Mouse (Mus musculus) mature B cell (primary cell): ENCODE results near the gene Clstn1.

Experiments
- in situ Hi-C: fragments of 300-500 bp; cut with MboI; formaldehyde crosslinking; loops from 2 replicates; pipeline ENCODE4 v1.14.3; 2019

Gene Clstn1

GRCm38 (mm10) chr4:149586044-149586782 is at the start of gene Clstn1:
Clstn1 (plus strand) TSS chr4:149586468.
- in situ Hi-C loops: no loop called here

- in situ Hi-C loops: no loop called here
Measured at GRCm38 (mm10) chr4:149539441-149539840, 46.8 kb upstream of the Clstn1 start.

DNA sequence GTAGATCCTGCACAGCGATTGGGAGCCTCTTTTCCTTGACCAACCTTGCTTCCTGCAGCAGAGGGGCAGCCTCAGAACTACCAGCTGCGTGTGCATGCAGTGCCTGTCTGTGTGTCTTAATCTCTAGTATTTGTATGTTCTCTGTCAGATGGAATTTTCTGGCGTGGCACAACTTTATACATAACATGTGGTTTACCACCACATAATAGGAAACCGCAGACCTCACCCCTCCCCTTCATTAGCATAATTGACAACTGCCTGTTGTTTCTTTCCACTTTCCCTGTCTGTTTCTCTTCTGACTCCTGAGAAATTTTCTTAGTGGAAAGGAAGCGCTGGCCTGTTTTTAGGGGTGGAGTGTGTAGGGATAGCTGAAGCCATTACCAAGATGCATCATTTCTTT is 44.3 kb upstream of the Clstn1 start:
- in situ Hi-C loops: no loop called here

DNA sequence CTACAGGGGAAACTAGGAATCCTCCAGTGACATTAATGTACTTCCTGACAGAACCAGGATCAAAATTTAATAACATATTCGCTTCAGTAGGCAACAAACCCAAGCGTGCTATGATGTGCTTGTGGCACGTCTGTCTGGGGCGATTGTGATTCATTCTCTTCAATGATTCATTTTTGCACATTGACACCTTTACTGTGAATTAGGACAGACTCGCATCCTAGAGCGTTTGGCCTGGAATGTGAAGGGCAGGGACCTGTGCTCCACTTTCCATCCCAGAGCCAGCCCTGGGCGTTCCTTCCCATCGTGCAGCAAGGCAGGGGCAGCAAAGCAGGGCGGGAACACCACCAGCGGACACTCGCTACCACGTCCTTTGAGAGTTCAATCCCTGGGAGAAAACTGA is 43.8 kb upstream of the Clstn1 start:
- in situ Hi-C loops: no loop called here

DNA sequence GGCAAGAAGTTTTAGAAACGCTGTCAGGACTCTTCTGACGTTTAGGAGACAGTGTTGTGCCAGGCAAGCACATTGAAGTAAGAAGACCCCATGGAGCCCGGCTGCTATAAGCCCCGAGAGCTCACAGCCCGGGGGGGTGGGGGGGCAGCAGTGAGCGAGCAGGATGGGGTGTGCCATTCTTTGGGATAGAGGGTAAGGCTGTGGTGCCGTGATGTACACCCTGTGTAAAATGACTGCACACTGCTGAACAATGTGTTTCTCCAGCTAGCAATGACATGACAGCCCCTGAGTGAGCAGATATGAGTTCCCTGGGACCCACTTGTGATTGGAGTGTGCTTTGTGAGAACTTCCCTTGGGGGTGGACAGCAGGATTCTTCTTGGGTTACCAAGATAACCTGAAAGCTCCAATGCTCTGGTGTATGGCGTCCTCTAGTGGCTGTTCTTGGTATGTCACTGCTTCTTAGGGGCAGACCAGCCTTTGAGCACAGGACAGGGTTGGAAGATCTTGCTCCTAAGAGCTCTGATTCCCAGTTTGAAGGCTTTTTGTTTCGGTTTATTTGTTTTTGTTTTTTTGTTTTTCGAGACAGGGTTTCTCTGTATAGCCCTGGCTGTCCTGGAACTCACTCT is 43.2 kb upstream of the Clstn1 start:
- in situ Hi-C loops: no loop called here

DNA sequence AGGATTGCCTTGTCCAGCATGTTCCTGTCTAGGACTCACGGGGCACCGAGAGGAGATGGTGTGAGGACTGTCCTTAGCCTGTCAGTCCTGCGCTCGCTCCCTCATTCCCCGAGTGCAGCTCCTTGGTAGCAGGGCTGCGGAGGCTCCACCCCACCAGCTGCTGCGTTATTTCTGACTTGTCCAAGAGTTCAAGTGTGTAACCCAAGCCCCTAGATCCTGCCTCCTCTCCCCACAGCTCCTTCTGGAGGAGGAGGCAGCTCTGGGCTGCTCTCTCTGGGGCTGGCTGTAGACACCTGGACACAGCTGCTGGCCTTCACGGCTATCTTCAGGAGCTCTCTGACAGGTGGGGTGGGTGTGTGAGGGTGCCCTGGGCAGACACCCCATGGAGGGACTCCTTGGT is 41.4 kb upstream of the Clstn1 start:
- in situ Hi-C loops: no loop called here

DNA sequence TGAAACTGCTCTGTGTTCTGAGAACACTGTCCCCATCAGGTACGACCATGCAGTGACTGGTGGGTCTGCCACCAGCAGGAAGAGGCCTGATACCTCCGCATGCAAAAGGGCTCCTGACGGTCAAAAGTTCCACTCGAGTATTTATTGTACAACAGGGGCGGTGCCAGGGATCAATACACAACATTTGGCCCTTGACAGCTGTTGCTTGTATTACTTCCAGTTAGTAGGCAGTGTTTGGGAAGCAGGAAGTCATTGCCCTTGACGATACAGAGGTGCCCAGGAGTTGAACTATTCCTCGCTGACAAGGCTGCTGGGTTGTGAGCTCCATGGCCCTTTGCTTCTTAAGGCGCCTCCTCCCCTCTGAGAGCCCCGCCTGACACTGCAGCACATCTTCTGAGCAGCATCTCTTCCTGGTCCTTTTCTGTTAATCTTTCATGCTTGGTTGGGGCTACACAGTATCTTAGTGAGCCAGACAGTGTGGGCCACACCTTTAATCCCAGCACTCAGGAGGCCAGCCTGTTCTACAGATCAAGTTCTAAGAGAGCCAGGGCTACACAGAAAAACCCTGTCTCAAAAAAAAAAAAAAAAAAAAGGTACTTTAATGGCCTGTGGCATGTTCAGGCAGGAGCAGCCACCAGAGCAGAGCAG is 39.3 kb upstream of the Clstn1 start:
- in situ Hi-C loops: no loop called here

GRCm38 (mm10) chr4:149547523-149547922 is 38.7 kb upstream of the Clstn1 start:
- in situ Hi-C loops: no loop called here

GRCm38 (mm10) chr4:149549221-149549925 is 36.9 kb upstream of the Clstn1 start:
- in situ Hi-C loops: no loop called here

- in situ Hi-C loops: no loop called here
Measured at GRCm38 (mm10) chr4:149550866-149551265, 35.4 kb upstream of the Clstn1 start.

DNA sequence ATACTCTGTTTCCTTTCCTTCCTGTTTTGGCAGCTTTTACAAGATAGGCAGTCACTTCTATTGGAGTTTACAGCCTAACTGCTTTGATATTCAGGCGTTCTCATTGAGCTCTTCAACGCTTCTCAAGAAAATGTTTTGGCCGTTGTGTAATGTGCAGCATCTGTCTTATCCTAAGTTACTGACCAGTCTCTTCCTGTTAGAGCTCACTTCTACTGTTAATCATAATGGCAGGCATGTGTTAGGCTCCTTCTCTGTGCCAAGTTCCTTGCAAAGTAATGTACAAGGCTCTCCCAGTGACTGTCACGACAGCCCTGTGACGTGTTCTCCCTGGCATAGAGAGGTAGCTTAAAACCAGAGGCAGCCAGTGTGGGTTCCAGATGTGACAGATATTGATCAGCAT is 34.6 kb upstream of the Clstn1 start:
- in situ Hi-C loops: no loop called here

- in situ Hi-C loops: no loop called here
Measured at GRCm38 (mm10) chr4:149553834-149554233, 32.4 kb upstream of the Clstn1 start.

GRCm38 (mm10) chr4:149556111-149556510 is 30.2 kb upstream of the Clstn1 start:
- in situ Hi-C loops: no loop called here

DNA sequence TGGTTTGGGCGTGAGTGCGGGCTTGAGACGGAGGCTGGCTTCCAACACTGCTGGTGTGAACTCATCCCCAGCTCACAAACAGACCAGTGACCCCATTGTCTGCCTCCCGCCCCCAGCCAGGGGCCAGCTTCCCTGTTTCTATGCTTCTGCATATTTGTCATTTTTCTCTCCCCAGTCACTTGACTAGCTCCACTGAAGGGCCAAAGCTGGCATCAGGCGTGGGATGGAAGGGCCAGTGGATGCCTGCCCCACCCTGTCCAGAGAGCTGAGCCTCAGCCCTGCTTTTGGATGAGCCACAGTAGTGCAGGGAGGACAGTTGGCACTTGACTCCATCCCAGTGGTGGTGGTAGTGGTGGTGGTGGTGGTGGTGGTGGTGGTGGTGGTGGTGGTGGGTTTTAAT is 28.4 kb upstream of the Clstn1 start:
- in situ Hi-C loops: no loop called here

GRCm38 (mm10) chr4:149558389-149558788 is 27.9 kb upstream of the Clstn1 start:
- in situ Hi-C loops: no loop called here

DNA sequence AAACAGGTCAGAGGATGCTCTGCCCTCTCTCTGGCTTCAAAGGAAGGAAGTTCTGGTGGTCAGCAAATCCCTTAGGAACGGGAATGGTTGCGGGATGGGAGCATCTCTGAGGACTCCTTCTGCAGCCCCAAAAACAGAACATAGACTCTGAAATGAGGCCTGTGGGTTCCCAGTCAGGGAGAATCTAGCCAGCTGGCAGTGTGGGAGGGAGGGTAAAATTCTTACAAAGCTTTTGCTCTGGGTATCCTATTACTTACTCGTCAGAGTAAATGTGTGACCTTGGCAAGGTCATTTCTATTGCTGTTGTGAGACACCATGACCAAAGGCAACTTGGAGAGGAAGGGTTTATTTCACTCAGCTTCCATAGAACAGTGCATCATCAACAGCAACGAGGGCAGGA is 24.9 kb upstream of the Clstn1 start:
- in situ Hi-C loops: no loop called here

DNA sequence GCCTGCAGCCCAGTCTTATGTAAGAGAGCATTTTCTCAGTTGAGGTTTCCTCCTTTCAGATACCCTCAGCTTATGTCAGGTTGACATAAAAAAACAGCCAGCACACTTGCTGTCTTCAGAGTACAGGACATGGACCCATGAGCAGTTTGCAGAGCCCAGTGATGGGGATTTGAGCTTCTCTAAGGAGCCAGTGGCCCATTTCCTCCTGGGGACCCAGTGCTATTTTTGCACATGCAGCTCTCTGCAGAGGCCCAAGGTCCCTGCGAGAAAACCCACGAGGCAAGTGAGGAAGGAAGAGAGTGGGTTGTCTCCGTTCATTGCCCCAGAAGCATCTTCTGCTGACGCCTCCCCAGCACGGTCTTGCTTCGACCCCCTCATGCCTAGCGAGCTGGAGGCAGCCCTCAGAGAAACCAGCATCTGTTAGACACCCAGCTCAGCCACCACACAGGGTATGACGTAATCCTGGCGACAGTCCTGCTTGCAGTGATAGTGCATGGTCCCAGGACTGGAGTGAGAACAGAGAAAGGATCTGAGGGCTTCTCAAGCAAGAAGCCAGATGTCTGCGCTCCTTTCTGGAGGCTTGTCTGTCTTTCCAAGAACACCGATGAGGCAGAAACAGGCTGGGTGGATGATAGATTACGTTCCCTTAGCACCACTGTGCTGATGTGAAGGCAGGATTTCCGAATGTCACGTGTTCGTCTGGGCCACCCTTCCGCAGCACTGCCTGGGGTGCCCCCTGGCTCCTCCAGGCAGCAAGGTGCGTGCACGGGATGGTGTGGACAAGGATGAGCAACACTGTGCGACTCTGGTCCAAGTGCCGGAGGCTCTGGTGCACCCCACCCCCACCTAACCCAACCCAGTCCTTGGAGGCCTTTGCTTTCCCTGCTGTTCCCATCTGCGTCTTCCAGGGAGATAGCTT is 24.0 kb upstream of the Clstn1 start:
- in situ Hi-C loops: no loop called here

DNA sequence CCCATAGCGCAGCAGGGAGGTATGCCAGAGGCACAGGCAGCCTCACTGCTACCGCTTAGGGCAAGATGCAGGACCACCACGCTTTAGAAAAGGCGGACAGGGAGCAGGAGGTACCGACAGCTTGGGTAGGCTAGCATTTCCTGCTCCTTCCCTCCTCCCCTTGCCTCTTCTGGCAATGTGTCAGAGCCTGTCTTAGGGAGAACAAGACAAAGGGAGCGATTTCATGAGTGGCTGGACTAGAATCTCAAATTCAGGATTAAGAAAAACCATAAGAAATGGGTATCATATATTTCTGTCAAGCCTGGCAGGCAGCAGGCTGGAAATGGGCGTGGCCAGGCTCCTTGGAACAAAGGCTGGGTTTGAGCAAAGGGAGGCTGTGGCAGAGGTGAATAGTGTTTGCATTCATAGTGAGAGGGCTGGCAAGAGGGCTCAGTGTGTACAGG is 23.3 kb upstream of the Clstn1 start:
- in situ Hi-C loops: no loop called here

DNA sequence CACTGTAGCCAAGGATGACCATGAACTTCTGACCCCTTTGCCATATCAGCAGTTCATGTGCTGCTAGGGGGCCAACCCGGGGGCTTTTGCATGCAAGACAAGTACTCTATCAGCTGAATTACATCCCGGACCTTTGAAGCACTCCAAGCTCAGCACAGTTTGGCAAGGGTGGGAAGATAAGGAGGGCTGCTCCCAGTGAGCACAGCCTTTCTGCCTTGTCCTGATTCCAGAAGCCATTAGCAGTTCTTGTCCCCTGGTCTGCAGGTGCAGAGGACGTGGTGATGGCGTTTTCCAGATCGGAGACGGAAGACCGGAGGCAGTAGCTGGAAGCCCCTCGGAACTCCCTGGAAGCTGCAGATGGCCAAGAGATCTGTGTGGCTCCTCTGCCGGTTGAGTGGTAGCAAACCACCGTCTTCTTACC is 22.3 kb upstream of the Clstn1 start:
- in situ Hi-C loops: no loop called here

- in situ Hi-C loops: no loop called here
Measured at GRCm38 (mm10) chr4:149564452-149565407, 21.5 kb upstream of the Clstn1 start.
